Mouse (Mus musculus) bone marrow, adult 2 months (tissue): ENCODE measurements at regions not wholly inside any gene's neighbourhood (a gene's known extent, or its start where the extent isn't known, plus 50 kb on each side); places are given as distances from the start of the nearest gene placed in this dataset.

ENCODE experiments used
- CTCF ChIP-seq: fragments of 200-500 bp; IDR thresholded peaks from 2 replicates; pipeline ENCODE4 v1.5.1; 2011; ENCODE audit warnings: low read length, control low read depth; ENCODE audit not compliant: control insufficient read depth, insufficient read depth
- POLR2A ChIP-seq: fragments of 200-500 bp; IDR thresholded peaks from 2 replicates; pipeline ENCODE4 v1.6.1; 2011; ENCODE audit warnings: low read depth, mild to moderate bottlenecking, control low read depth, low read length, borderline replicate concordance; ENCODE audit not compliant: control insufficient read depth

GRCm38 (mm10) chr10:98611707-98612360 lies 302.4 kb upstream of the Atp2b1 start:
- TF ChIP-seq CTCF (no peak), POLR2A (no peak)
